Mouse (Mus musculus) stomach, postnatal 0 days (tissue): ENCODE measurements at regions not wholly inside any gene's neighbourhood (a gene's known extent, or its start where the extent isn't known, plus 50 kb on each side); places are given as distances from the start of the nearest gene placed in this dataset.

Source experiments
- CTCF ChIP-seq: IDR thresholded peaks from 2 replicates; pipeline ENCODE4 v1.5.1; 2016; ENCODE audit warnings: antibody characterized with exemption, low read depth, mild to moderate bottlenecking, moderate library complexity
- EP300 ChIP-seq: optimal IDR thresholded peaks from 2 replicates; pipeline ENCODE3; 2016; ENCODE audit warnings: antibody characterized with exemption

- TF ChIP-seq CTCF (no peak), EP300 (no peak)
Measured at GRCm38 (mm10) chr12:12593343-12593742, 331.4 kb downstream of the Fam49a start.
